Mouse (Mus musculus): Measurements from ENCODE around the gene Ifi27. TPM values are rescaled to one million over a fixed set of nuclear protein-coding genes. Genes with fewer than 3 reads are reported as not detected.

Gene Ifi27
- polyA plus RNA-seq (2012; ENCODE audit: insufficient read depth, insufficient read length, missing spikeins), result 2,121 and 2,899 TPM in 2 replicates

DNA sequence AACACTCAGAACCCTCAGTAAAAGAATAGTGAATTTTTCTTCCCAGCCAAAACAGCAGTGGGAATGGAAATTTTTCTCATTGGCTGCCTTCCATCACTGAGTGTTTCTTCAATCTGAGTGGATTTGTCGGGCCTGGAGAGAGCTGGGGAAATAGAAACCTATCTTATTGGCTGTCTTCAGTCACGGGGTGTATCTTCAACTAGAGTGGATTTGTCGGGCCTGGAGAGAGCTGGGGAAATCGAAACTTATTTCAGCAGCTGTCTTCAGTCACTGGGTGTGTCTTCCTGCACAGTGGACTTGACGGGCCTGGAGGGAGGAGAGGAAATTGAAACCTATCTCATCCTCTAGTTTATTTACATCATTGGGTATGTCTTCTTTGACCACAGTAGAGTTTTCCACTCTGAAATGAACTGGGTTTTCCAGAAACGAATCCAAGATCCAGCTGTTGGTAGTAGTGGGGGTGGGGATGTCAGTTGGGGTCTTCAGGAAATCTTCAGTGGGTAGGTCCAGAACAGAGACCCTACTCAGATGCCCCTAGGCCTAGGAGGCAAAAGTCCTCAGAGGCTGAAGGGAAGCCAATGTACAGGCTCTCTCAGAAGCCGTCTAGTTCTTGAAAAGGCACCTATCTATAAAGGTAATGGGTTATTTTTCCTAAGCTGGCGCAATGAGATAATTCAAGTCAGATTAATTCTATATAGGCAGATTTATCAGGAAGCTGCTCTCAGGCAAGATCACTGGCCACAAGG is at the start of gene Ifi27:
Ifi27 (plus strand) TSS at position 226 of the 746 bp plus-strand sequence.
- Histone ChIP-seq H3K4me1 (ENCODE audit: control insufficient read depth, insufficient read depth, insufficient read length, low read length) (peaks cover 6% of the 10 kb centered on the region; the same call in 1 of the 2 replicates), H3K27ac (replicated peaks; ENCODE audit: low read depth, low read length) (peak within 1 kb of the TSS; percentile 98), H3K4me3 (ENCODE audit: insufficient read depth, low read depth, low read length) (peak within 1 kb of the TSS; percentile 76)

DNA sequence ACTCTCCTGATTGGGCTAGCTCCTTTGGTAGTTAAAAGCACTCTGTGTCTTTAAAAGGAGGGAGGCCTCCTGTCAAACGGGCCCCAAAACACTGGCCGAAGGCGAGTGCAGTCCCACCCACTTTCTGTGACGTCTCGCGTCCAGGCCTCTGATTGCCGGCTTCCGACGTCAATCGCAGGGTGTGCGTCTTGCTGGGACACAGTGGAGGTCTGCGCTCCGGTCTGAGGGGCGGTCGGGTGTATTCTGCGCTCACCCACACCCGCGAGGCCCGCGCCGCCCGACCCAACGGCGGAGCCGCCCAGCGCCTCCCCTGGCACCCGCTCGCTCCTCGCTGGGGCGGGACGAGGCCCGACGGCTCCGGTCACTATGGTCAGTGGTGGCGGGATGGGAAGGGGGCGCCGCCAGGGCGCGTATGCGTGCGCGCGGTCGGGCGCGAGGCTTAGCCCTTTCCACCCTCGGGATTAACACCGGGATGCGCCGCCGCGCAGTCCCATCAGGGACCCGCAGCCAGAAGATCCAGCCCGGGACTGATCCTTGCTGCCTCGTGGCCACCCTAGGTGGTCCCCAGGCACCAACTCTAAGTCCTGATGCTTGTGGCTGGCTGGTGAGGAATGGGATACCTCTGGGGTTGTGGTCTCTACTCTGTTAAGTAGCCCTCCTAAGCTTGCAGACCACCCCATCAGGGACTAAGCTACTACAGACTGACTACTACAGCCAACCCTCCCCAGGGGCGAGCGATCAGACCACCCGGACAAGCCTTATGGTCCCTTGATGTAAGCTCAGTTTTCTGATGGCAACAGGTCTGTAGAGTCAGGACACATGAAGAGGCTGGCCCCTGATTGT is 45.3 kb upstream of the Ifi27 start, which contains the start of gene Otub2:
Otub2 (plus strand) TSS at position 178 of the 843 bp plus-strand sequence.
- H3K4me1 ChIP-seq (ENCODE audit: control insufficient read depth, insufficient read depth, insufficient read length, low read length), result peaks cover 4% of the 10 kb centered on the region; the same call in 1 of the 2 replicates
- no peak within 1 kb of the TSS for H3K27ac ChIP-seq (replicated peaks; ENCODE audit: low read depth, low read length)

DNA sequence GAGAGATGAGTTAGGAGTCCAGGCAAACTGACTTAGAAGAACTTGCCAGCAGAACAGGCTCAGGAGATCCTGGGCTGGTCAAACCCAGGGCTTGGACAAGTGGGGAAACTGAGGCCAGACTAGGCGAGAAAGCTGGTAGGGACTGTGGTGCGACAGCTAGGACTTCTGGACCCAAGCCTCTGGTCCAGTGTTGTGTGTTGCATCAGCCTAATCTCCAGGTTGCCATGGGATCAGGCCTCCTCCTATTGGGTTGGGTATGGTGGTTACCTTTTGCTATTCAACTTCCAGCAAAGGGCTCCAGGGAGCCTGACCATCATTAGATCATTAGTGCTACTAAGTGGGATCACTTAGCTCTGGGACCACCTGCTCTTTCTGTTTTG is 44.7 kb upstream of the Ifi27 start:
- peaks cover 4% of the 10 kb centered on the region; the same call in 1 of the 2 replicates for H3K4me1 ChIP-seq (ENCODE audit: control insufficient read depth, insufficient read depth, insufficient read length, low read length)
- H3K27ac ChIP-seq (replicated peaks; ENCODE audit: low read depth, low read length), result no peak overlapping the region
- peak overlapping the region; percentile 84 for H3K4me3 ChIP-seq (ENCODE audit: insufficient read depth, low read depth, low read length)

More for the DNA sequence above, 45.3 kb upstream of the Ifi27 start, which contains the start of gene Otub2:
- peak within 1 kb of the TSS; percentile 84 for H3K4me3 ChIP-seq (ENCODE audit: insufficient read depth, low read depth, low read length)

DNA sequence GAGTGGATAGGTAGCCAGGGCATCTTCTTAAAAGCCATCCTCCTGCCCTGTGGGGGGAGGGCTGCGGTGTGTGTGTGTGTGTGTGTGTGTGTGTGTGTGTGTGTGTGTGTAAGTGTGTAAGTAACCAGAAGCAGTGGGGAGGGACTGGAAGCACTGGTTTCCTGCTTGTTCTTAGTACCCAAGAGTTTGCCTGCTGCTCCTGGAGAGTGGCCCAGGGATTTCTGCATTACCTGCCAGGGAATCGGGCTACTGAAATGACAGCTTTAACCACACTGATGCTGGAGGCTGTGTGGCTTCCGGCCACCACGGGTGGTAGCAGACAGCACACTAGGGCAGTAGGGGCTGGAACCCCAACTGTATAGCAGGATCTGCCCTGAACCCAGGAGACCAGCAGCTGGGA is 44.0 kb upstream of the Ifi27 start:
- no peak overlapping the region for H3K4me3 ChIP-seq (ENCODE audit: insufficient read depth, low read depth, low read length)
- peaks cover 4% of the 10 kb centered on the region; the same call in 1 of the 2 replicates for H3K4me1 ChIP-seq (ENCODE audit: control insufficient read depth, insufficient read depth, insufficient read length, low read length)
- no peak overlapping the region for H3K27ac ChIP-seq (replicated peaks; ENCODE audit: low read depth, low read length)

DNA sequence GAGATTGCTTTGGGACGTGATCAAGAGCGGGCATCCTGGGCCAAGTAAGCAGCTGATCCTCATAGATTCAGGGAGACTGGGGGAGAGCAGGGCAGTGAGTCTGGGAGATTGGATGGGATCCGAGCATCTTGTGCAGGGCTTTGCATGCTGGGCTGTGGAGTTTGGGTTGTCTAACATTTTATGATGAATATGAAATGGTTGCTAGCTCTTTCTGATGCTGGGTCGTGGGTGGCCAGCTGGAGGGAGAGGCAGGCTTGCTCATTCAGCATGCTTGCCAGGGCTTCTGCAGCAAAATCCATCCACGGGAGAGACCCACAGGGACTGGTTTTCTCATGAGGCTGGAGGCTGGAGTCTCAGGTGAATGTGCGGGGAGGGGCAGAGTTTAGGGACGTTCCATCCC is 42.9 kb upstream of the Ifi27 start:
- Histone ChIP-seq H3K4me3 (ENCODE audit: insufficient read depth, low read depth, low read length) (no peak overlapping the region), H3K4me1 (ENCODE audit: control insufficient read depth, insufficient read depth, insufficient read length, low read length) (peaks cover 4% of the 10 kb centered on the region; the same call in 1 of the 2 replicates), H3K27ac (replicated peaks; ENCODE audit: low read depth, low read length) (no peak overlapping the region)

DNA sequence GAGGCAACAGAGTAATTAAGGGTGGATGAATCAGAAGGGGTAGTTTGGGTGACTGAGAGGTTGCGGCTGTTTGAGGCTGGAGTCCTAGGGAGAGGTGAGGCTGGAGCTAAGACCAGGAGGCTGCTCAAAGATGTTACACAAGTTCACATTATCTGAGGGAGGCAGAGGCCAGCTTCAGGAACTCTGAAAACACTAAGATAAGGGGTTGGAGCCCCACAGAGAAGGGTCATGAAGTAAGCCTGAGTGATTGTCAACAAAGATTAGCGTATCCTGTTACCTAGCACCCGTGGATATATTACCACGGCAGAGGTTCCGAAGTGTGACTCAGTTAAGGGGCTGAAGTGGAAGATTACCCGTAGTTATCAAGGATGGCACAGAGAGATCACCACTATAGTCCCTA is 40.5 kb upstream of the Ifi27 start:
- Histone ChIP-seq H3K4me1 (ENCODE audit: control insufficient read depth, insufficient read depth, insufficient read length, low read length) (peaks cover 4% of the 10 kb centered on the region; the same call in 1 of the 2 replicates), H3K4me3 (ENCODE audit: insufficient read depth, low read depth, low read length) (no peak overlapping the region), H3K27ac (replicated peaks; ENCODE audit: low read depth, low read length) (no peak overlapping the region)

DNA sequence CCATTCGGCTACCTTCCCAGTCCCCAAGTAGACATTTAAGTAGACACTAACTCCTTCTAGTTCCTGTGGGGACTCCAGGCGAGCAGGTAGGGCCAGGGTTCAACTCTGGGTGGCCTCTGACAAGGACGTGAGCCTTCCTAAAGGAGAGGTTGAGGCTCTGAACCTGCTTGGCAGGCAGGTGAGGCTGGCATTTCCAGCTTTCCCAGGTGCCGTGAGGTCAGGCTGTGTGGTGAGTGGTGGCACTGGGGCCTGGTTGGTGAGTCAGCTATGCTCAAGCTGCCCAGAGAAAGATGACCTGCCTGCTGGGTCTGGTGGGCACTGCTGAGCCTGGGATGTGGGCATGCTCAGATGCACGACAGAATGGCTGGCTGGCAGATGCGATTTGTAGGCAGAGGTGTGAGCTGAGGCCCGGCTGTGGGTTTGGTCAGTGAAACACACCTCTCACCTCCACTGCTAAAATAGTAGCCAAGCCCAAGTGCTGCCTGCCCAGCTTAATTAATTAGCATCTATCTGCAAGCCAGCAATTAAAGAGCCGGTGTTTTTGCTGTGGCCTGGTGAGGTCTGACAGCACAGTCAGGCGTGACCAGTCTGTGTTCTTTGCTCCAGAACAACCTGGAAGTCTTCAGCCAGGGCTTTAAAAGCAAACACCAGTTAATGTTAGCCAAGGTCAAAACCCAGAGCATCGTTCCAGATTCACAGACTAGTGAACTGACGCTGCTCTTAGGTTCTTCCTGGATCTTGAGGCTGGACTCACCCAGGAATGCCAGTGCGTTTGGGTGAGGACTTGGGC is 38.3 kb upstream of the Ifi27 start:
- Histone ChIP-seq H3K4me3 (ENCODE audit: insufficient read depth, low read depth, low read length) (no peak overlapping the region), H3K27ac (replicated peaks; ENCODE audit: low read depth, low read length) (no peak overlapping the region), H3K4me1 (ENCODE audit: control insufficient read depth, insufficient read depth, insufficient read length, low read length) (no peaks in the 10 kb centered on the region)

DNA sequence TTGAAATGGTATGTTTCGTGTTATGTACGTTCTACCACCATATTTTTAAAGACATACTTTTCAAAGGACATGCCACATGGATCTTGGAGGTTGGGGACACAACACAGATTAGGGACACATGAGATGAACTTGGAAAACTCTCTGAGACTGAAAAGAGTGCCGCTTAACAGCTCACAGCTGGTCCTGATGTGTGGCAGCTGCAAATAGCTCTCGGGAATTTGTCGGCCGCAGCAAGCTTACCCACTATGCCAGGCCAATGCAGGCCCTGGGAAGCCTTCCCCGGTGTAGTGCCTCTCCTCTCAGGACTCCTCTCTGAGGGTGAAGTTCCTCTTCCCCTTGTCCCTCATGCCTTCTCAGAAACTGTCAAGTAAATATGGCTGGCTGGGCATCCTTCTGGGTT is 37.3 kb upstream of the Ifi27 start:
- Histone ChIP-seq H3K27ac (replicated peaks; ENCODE audit: low read depth, low read length) (no peak overlapping the region), H3K4me3 (ENCODE audit: insufficient read depth, low read depth, low read length) (no peak overlapping the region), H3K4me1 (ENCODE audit: control insufficient read depth, insufficient read depth, insufficient read length, low read length) (no peaks in the 10 kb centered on the region)

DNA sequence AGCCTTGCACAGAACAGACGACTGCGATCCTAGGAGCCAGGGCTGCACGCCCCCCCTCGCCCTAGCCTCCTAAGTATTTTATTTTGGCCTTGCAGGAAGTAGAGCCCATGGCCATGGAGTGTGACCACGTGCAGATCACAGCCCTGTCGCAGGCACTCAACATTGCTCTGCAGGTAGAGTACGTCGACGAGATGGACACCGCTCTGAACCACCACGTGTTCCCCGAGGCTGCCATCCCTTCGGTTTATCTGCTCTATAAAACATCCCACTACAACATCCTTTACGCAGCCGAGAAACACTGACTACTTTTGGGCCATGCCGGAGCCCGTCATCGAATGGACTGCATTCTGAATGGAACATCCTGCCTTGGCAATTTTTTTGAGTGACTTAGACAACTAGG is 29.9 kb upstream of the Ifi27 start:
- Histone ChIP-seq H3K27ac (replicated peaks; ENCODE audit: low read depth, low read length) (no peak overlapping the region), H3K4me3 (ENCODE audit: insufficient read depth, low read depth, low read length) (no peak overlapping the region)

DNA sequence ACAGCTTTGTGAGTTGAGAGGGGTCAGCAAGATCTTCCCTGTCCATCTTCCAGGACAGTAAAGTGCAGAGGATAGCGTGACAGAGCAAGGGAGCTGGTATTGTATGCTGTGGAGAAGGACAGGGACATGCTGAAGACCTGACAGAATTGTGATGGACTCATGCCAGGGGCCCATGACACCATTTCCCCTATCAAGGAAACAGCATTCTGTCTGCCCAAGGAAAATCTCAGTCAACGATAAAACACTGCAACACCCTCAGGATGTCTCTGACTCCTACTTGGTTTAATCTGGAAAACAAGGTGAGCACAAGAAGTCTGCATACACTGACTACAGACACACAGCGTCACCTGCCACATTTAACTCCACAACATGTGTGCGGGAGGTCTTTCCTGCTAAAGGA is 26.3 kb upstream of the Ifi27 start, which contains the start of gene 9330161L09Rik:
9330161L09Rik (minus strand) TSS at position 101 of the 400 bp plus-strand sequence.
- no peaks in the 10 kb centered on the region for H3K4me1 ChIP-seq (ENCODE audit: control insufficient read depth, insufficient read depth, insufficient read length, low read length)

More for the DNA sequence above, 29.9 kb upstream of the Ifi27 start:
- H3K4me1 ChIP-seq (ENCODE audit: control insufficient read depth, insufficient read depth, insufficient read length, low read length), result no peaks in the 10 kb centered on the region

DNA sequence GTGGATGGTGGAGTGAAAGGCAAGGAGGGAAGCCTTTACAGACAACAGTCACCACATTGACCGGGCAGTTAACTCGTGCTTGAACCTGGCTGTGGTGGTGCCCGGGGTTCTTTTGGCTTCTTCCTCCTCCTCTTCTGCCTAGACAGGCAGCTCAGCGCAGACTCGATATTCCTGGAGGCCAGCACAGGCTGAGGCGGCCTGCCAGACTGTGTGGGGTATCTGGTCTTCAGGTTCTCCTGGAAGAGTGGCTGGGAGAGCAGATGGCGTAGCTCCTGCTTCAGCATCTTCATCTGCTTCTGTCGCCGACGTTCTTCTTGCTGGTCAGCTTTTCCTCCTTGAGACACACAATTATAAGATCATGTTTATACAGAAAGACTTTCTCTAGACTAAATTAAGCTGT is 25.9 kb upstream of the Ifi27 start:
- H3K27ac ChIP-seq (replicated peaks; ENCODE audit: low read depth, low read length), result no peak overlapping the region
- H3K4me3 ChIP-seq (ENCODE audit: insufficient read depth, low read depth, low read length), result no peak overlapping the region
- H3K4me1 ChIP-seq (ENCODE audit: control insufficient read depth, insufficient read depth, insufficient read length, low read length), result no peaks in the 10 kb centered on the region

More for the DNA sequence above, 26.3 kb upstream of the Ifi27 start, which contains the start of gene 9330161L09Rik:
- Histone ChIP-seq H3K27ac (replicated peaks; ENCODE audit: low read depth, low read length) (no peak within 1 kb of the TSS), H3K4me3 (ENCODE audit: insufficient read depth, low read depth, low read length) (no peak within 1 kb of the TSS)

DNA sequence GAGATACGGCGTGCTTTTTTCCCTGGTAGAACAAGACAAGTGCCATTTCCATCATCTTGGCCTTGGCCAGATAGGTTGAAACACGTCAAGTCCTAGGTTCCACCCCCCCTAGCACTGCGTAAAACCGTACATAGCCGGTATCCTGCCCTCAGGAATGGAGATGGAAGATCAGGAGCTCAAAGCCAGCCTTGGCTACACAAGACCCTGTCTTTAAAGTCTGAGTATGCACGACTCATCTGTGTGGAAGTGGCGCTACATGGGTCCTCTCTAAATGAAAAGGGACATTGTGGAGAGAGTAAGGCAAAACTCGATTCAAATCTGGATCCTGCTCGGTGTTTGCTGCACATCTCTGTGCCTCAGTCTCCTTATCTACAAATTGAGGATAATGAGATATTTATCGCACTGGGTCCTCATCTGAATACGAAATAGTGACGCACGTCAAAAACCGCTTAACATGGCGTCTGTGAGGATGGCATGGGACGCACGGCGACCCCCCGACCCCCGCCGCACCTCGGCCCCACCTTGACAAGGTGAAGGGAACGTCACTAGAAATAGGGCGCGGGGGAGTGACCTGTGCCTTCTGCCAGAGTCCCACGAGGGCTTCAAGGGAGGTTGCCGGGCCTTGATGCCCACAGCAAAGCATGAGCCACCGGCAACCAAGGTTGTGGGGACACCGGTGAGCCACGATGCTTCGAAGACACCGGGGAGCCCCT is 8.8 kb upstream of the Ifi27 start:
- Histone ChIP-seq H3K27ac (replicated peaks; ENCODE audit: low read depth, low read length) (peak overlapping the region; percentile 54), H3K4me1 (ENCODE audit: control insufficient read depth, insufficient read depth, insufficient read length, low read length) (peaks cover 14% of the 10 kb centered on the region), H3K4me3 (ENCODE audit: insufficient read depth, low read depth, low read length) (peak overlapping the region; percentile 82)

DNA sequence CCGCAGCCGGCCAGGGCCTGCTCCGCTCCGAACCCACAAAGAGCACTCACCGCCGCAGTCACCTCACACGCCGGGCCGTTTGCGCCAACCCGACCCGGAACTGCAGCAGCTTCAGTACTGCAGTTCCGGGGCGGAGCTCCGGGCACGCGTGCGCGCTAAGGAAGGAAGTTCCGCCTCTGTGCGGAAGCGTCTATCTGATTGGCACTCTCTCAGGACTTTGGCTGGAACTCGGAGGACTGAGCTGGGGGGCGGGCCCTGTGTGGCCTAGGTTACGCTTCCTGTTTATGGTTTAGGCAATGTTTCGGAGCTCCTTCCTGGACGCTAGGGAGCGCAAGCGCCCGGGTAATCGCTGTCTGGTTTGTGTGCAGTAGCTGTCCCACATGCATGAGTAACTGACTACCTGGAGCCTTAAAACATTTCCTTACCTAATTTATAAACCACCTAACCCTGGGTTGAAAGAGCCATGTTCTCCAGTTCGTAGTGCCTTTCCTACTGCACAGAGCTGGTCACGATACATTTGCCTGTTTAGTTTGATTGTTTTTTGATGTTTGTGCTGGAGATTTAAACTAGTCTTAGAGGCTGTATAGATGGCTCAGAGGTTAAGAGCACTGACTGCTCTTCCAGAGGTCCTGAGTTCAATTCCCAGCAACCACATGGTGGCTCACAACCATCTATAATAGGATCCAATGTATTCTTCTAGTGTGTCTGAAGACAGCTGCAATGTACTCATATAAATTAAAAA is 8.1 kb upstream of the Ifi27 start, which contains the start of gene Ddx24:
Ddx24 (minus strand) TSS at position 102 of the 742 bp plus-strand sequence.
- H3K27ac ChIP-seq (replicated peaks; ENCODE audit: low read depth, low read length), result peak within 1 kb of the TSS; percentile 54
- peak within 1 kb of the TSS; percentile 82 for H3K4me3 ChIP-seq (ENCODE audit: insufficient read depth, low read depth, low read length)
- peaks cover 14% of the 10 kb centered on the region for H3K4me1 ChIP-seq (ENCODE audit: control insufficient read depth, insufficient read depth, insufficient read length, low read length)
